8 mouse cellular contexts compared by ENCODE assay signal in the genomic region with DNA sequence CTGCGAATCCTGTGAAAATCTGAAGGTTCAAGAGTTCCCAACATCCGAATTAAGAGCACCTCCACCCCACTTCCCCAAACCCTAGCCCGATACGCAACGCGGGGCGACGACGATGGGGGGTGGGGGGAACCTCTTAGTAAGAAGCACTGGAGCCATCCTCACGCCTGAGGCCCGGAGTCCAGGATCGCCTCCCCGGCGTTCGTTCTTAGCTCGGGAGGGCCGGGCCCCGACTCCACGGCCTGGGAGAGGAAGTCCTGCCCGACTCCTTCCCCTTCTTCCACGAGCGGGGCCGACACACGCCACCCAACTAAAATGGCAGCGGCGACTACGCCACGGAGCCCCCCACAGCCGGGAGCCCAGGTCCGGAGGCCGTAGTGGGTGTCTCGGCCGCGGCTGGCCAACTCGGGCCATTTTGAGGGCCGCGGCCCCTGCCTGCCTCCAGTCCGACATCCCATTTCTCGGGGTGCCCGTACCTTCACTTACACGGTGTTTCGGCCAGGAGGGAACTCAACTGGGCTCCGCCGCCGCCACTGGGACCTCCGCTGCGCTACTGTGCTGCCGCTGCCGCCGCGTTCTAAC. TPM values are rescaled to one million over a fixed set of nuclear protein-coding genes. Genes with fewer than 3 reads are reported as not detected.
DNase-seq lines count a peak whose midpoint lies in the region; ATAC-seq and TF ChIP-seq lines count a peak whose summit lies in the region.

No protein-coding gene starts in this region.

- H3K79me2 ChIP-seq in MEL (ENCODE audit: control insufficient read depth, insufficient read depth, low read length, poor library complexity) = peaks cover 27% of the 10 kb centered on the region

- TF ChIP-seq POLR2A in MEL (IDR thresholded peaks at IDR 0.05; ENCODE audit: control insufficient read depth in 1 of 2, insufficient read depth in 1 of 2, low read depth in 1 of 2, low read length in 2 of 2, poor library complexity in 1 of 2) = 0 out of 4 replicates have a peak, but pooled peaks of 1 of the 2 experiments have one; percentile 58
- TF ChIP-seq POLR2A in embryonic fibroblast, embryonic 13.5 days (IDR thresholded peaks at IDR 0.05; ENCODE audit: low read depth, low read length) = no peak

- no peaks in the 10 kb centered on the region for H3K9me3 ChIP-seq in MEL (replicated peaks; ENCODE audit: insufficient read depth, low read length)
- H3K9me3 ChIP-seq in hindbrain, embryonic 15.5 days = no peaks in the 10 kb centered on the region
- H3K9me3 ChIP-seq in liver, embryonic 12.5 days (replicated peaks) = no peaks in the 10 kb centered on the region

- TF ChIP-seq CTCF in MEL (IDR thresholded peaks at IDR 0.05 in 2 of 3, conservative IDR thresholded peaks at IDR 0.05 in 1 of 3; ENCODE audit: control insufficient read depth in 1 of 3, insufficient read depth in 1 of 3, low read depth in 2 of 3, low read length in 3 of 3, poor library complexity in 1 of 3, severe bottlenecking in 1 of 3) = no peak
- no peak for TF ChIP-seq CTCF in embryonic fibroblast, embryonic 13.5 days (IDR thresholded peaks at IDR 0.05; ENCODE audit: borderline replicate concordance, insufficient read depth, low read length)

- H3K4me2 ChIP-seq in hindbrain, embryonic 15.5 days = peak overlapping the region; percentile 58
- H3K4me2 ChIP-seq in liver, embryonic 12.5 days = peak overlapping the region; percentile 65

- no peak for ATAC-seq in hindbrain, embryonic 15.5 days (ENCODE audit: low FRiP score, low read depth)
- peak; percentile 43 for ATAC-seq in liver, embryonic 12.5 days

- H3K36me3 ChIP-seq in MEL (ENCODE audit: control insufficient read depth in 1 of 2, insufficient read depth in 2 of 2, low read length in 2 of 2) = peaks cover 13 to 14% of the 10 kb centered on the region in 2 experiments
- H3K36me3 ChIP-seq in hindbrain, embryonic 15.5 days = no peaks in the 10 kb centered on the region
- peaks cover 25% of the 10 kb centered on the region for H3K36me3 ChIP-seq in liver, embryonic 12.5 days

- 20% methylated on average over 38 of the region's 51 CpGs for WGBS in hindbrain, embryonic 15.5 days
- 13% methylated on average over 38 of the region's 51 CpGs for WGBS in liver, embryonic 12.5 days (ENCODE audit: insufficient replicate concordance)

- TF ChIP-seq EP300 in MEL (IDR thresholded peaks at IDR 0.05; ENCODE audit: low read depth in 1 of 2, low read length in 2 of 2) = no peak

- peak; percentile 33 for DNase-seq in kidney, adult 18-20 months
- DNase-seq in kidney, postnatal 14 days = no peak
- peak; percentile 70 for DNase-seq in MEL (ENCODE audit: low read depth, low spot score)
- peak; percentile 59 for DNase-seq in naive thymus-derived CD4-positive, alpha-beta T cell, adult 2 months (ENCODE audit: low read depth)
- DNase-seq in layer of hippocampus, adult 18-20 months (ENCODE audit: low spot score in 2 of 2) = no peak

- peak overlapping the region; percentile 94 for H3K9ac ChIP-seq in MEL (ENCODE audit: control insufficient read depth, low read depth, low read length, poor library complexity, severe bottlenecking)
- peak overlapping the region; percentile 71 for H3K9ac ChIP-seq in hindbrain, embryonic 15.5 days
- peak overlapping the region; percentile 85 for H3K9ac ChIP-seq in liver, embryonic 12.5 days

- TF ChIP-seq RAD21 in MEL (IDR thresholded peaks at IDR 0.05; ENCODE audit: low read depth, low read length) = no peak

- H3K27ac ChIP-seq in MEL (ENCODE audit: control insufficient read depth, low read depth, low read length) = peak overlapping the region; percentile 88
- H3K27ac ChIP-seq in embryonic fibroblast, embryonic 13.5 days (ENCODE audit: insufficient read depth, low read length) = peak overlapping the region; percentile 72
- H3K27ac ChIP-seq in hindbrain, embryonic 15.5 days (replicated peaks) = peak overlapping the region; percentile 86
- peak overlapping the region; percentile 91 for H3K27ac ChIP-seq in liver, embryonic 12.5 days

- no peaks in the 10 kb centered on the region for H3K27me3 ChIP-seq in MEL (ENCODE audit: control insufficient read depth in 1 of 2, insufficient read depth in 2 of 2, low read length in 2 of 2)
- H3K27me3 ChIP-seq in hindbrain, embryonic 15.5 days = peaks cover 11% of the 10 kb centered on the region; the same call in 1 of the 2 replicates
- peaks cover 16% of the 10 kb centered on the region for H3K27me3 ChIP-seq in liver, embryonic 12.5 days (replicated peaks)

- no peaks in the 10 kb centered on the region for H3K4me1 ChIP-seq in MEL (ENCODE audit: control insufficient read depth in 1 of 2, insufficient read depth in 2 of 2, low read length in 2 of 2)
- no peaks in the 10 kb centered on the region for H3K4me1 ChIP-seq in embryonic fibroblast, embryonic 13.5 days (ENCODE audit: control insufficient read depth, insufficient read depth, low read length)
- H3K4me1 ChIP-seq in hindbrain, embryonic 15.5 days (replicated peaks) = no peaks in the 10 kb centered on the region
- no peaks in the 10 kb centered on the region; the same call in 1 of the 2 replicates for H3K4me1 ChIP-seq in liver, embryonic 12.5 days

- H3K4me3 ChIP-seq in MEL (ENCODE audit: control insufficient read depth in 1 of 2, insufficient read depth in 1 of 2, low read depth in 2 of 2, low read length in 2 of 2) = peak overlapping the region; percentile 56 to 93
- H3K4me3 ChIP-seq in embryonic fibroblast, embryonic 13.5 days (ENCODE audit: insufficient read depth, low read length) = peak overlapping the region; percentile 75
- peak overlapping the region; percentile 69 for H3K4me3 ChIP-seq in hindbrain, embryonic 15.5 days
- H3K4me3 ChIP-seq in liver, embryonic 12.5 days = peak overlapping the region; percentile 80

TF ChIP-seq in MEL, 35 proteins besides CTCF, POLR2A, EP300 and RAD21:
- TF ChIP-seq TBP (IDR thresholded peaks at IDR 0.05; ENCODE audit: low read depth, low read length) (peak; percentile 3; the same call in 1 of the 2 replicates), ZNF384 (IDR thresholded peaks at IDR 0.05; ENCODE audit: low read depth, low read length) (no peak), UBTF (IDR thresholded peaks at IDR 0.05; ENCODE audit: borderline replicate concordance, insufficient read depth, low read depth, low read length) (peak; percentile 80; the same call in 1 of the 2 replicates)
TF ChIP-seq in MEL: peak in this region for 2.

RNA-seq across cellular contexts. Expression of a gene that starts 0.4 kb away (rescaled TPM):
- total RNA-seq in MEL (2012; rRNA removed) = 30.0 and 32.5 TPM in 2 replicates
- polyA plus RNA-seq in MEL (2012; ENCODE audit: insufficient read depth in 1 of 2, insufficient read length in 2 of 2, low read depth in 1 of 2, low replicate concordance in 2 of 2, missing spikeins in 1 of 2) = 10 to 100 TPM; 20.8 to 84.2 TPM
- polyA plus RNA-seq in embryonic fibroblast, embryonic 13.5 days (2011; ENCODE audit: insufficient read length, low read depth, missing spikeins) = 87.8 and 90.1 TPM in 2 replicates
- polyA plus RNA-seq in hindbrain, embryonic 15.5 days (2015; fragmentation: Nextera tagmentation; extraction: Ambion mirVana) = 24.9 and 25.7 TPM in 2 replicates
- 21.4 and 21.9 TPM in 2 replicates for polyA plus RNA-seq in liver, embryonic 12.5 days (2016; fragmentation: Nextera tagmentation; extraction: Ambion mirVana)
- total RNA-seq in layer of hippocampus, adult 18-20 months (2021) = 10 to 100 TPM; 48.6 to 55.2 TPM

Comparison
In these comparisons a context has a peak if more than half of its experiments do, and no peak if none do; other contexts are left out.
1. DNase-seq: peak in kidney, adult 18-20 months (single experiment), MEL (single experiment) and naive thymus-derived CD4-positive, alpha-beta T cell, adult 2 months (single experiment); none in kidney, postnatal 14 days (single experiment) and layer of hippocampus, adult 18-20 months (0 of 2).
2. Peak in every context shown above with its lines, with median percentiles within 50 percentile points of each other: H3K27ac ChIP-seq, H3K4me3 ChIP-seq and H3K9ac ChIP-seq.